Mouse (Mus musculus) thymus, postnatal 36 days (tissue): Measurements from ENCODE around the gene Isoc2a.
"Not testable (repeated sequence)": the region's sequence is repeated elsewhere in the genome, so short reads cannot be mapped to it uniquely, and the experiment has no call there.

Experiments
- DNase-seq, 2 experiments: peaks; one replicate each; pipeline ENCODE4 v3.0.0; 2022; ENCODE audit warnings: mixed read lengths in 2 of 2

The Isoc2a gene

GRCm38 (mm10) chr7:4865579-4866493 is 11.1 kb upstream of the Isoc2a start:
- DNase-seq: peak; percentile 93 to 95

GRCm38 (mm10) chr7:4866631-4867180 is 10.2 kb upstream of the Isoc2a start:
- DNase-seq: no peak

- no peak for DNase-seq
Measured at GRCm38 (mm10) chr7:4870133-4870532, 6.8 kb upstream of the Isoc2a start, which contains the start of gene Isoc2b. Gene Isoc2b (minus strand): TSS chr7:4870258.

- no peak for DNase-seq
Measured at GRCm38 (mm10) chr7:4877226-4877625, 273 bp downstream of the Isoc2a start.

GRCm38 (mm10) chr7:4878186-4878585 is 1.2 kb downstream of the Isoc2a start:
- peak; percentile 51 to 56 for DNase-seq

- DNase-seq: not testable (repeated sequence)
Measured at GRCm38 (mm10) chr7:4879036-4879435, 2.1 kb downstream of the Isoc2a start.

GRCm38 (mm10) chr7:4886680-4887079 is 9.7 kb downstream of the Isoc2a start:
- DNase-seq: no peak

- no peak for DNase-seq
Measured at GRCm38 (mm10) chr7:4895186-4895585, 18.2 kb downstream of the Isoc2a start.

- no peak for DNase-seq
Measured at GRCm38 (mm10) chr7:4898851-4899648, 22.1 kb downstream of the Isoc2a start.

GRCm38 (mm10) chr7:4899649-4900522 is 22.9 kb downstream of the Isoc2a start:
- DNase-seq: no peak

GRCm38 (mm10) chr7:4900523-4900851 is 23.5 kb downstream of the Isoc2a start:
- DNase-seq: no peak

GRCm38 (mm10) chr7:4901171-4901570 is 24.2 kb downstream of the Isoc2a start:
- peak; percentile 40 to 41 for DNase-seq

- DNase-seq: no peak
Measured at GRCm38 (mm10) chr7:4902404-4902803, 25.5 kb downstream of the Isoc2a start.

- no peak for DNase-seq
Measured at GRCm38 (mm10) chr7:4906466-4906950, 29.6 kb downstream of the Isoc2a start, which contains the start of gene Gm36210. Gene Gm36210 (minus strand): TSS chr7:4906516.

GRCm38 (mm10) chr7:4911561-4911960 is 34.6 kb downstream of the Isoc2a start:
- DNase-seq: peak; percentile 49 to 52

- DNase-seq: no peak
Measured at GRCm38 (mm10) chr7:4912248-4912647, 35.3 kb downstream of the Isoc2a start.

GRCm38 (mm10) chr7:4915007-4915665 is 38.2 kb downstream of the Isoc2a start, which contains the start of gene Zfp628:
Gene Zfp628 (plus strand): TSS chr7:4915217.
- DNase-seq: peak; percentile 93 to 94

- DNase-seq: peak in 1 of 2 experiments; percentile 27
Measured at GRCm38 (mm10) chr7:4915669-4916416, 38.9 kb downstream of the Isoc2a start.

- no peak for DNase-seq
Measured at GRCm38 (mm10) chr7:4917494-4917893, 40.5 kb downstream of the Isoc2a start.

- DNase-seq: no peak
Measured at GRCm38 (mm10) chr7:4918681-4919080, 41.7 kb downstream of the Isoc2a start.

- no peak for DNase-seq
Measured at GRCm38 (mm10) chr7:4919096-4919495, 42.1 kb downstream of the Isoc2a start.
